ENCODE assay signal across 8 mouse cellular contexts in the genomic region with DNA sequence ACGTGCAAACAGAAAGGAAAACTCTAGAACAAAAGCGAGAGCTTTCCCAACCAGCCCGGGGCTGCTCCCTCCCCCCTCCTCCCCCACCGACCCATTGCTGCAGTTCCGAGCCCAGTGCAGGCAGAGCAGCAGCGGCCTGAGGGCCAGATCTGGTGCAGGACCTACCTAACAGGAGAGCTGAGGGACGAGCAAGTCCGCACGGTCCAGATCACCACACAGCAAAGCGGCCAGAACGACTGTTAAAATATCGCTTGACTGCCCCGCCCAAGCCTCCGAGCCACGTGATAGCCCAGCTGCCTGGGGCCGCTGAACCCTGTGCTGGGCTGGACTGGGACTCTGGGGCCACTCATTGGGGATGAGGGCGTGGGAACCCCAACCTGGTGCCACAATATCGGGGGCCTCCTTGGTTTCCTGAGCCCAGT. TPM values are rescaled to one million over a fixed set of nuclear protein-coding genes. Genes with fewer than 3 reads are reported as not detected.
DNase-seq lines count a peak whose midpoint lies in the region; ATAC-seq and TF ChIP-seq lines count a peak whose summit lies in the region.

TSS of gene Plin2 (minus strand) at position 281 of the 422 bp plus-strand sequence.

- TF ChIP-seq CTCF in heart, postnatal 0 days (IDR thresholded peaks at IDR 0.05; ENCODE audit: low read depth) = no peak
- TF ChIP-seq CTCF in lung, adult 2 months (IDR thresholded peaks at IDR 0.05; ENCODE audit: insufficient read depth, low read length) = no peak

- DNase-seq in c-Kit-positive CD71-positive TER-119-negative erythroid progenitor cells, embryonic 14.5 days (ENCODE audit: low read depth) = peak; percentile 65
- DNase-seq in heart, postnatal 0 days (ENCODE audit: low spot score) = peak; percentile 71
- peak; percentile 88 to 92 for DNase-seq in kidney, postnatal 36 days
- peak; percentile 83 for DNase-seq in lung, adult 2 months
- peak; percentile 49 for DNase-seq in testis, postnatal 14 days (ENCODE audit: low spot score)

- H3K4me2 ChIP-seq in forebrain, embryonic 12.5 days = peak within 1 kb of the TSS; percentile 72
- peak within 1 kb of the TSS; percentile 65 for H3K4me2 ChIP-seq in heart, postnatal 0 days (ENCODE audit: low read depth, low read length)
- H3K4me2 ChIP-seq in neural tube, embryonic 14.5 days (ENCODE audit: low read depth, low read length) = peak within 1 kb of the TSS; percentile 69

- no peak for TF ChIP-seq EP300 in heart, postnatal 0 days (IDR thresholded peaks at IDR 0.05; ENCODE audit: low read depth)

- peaks cover 13% of the 10 kb centered on the region for H3K4me1 ChIP-seq in forebrain, embryonic 12.5 days
- H3K4me1 ChIP-seq in heart, postnatal 0 days (ENCODE audit: control insufficient read depth, insufficient read depth) = peaks cover 29% of the 10 kb centered on the region
- peaks cover 4% of the 10 kb centered on the region; the same call in 1 of the 2 replicates for H3K4me1 ChIP-seq in lung, adult 2 months (ENCODE audit: control insufficient read depth, insufficient read depth, low read length)
- H3K4me1 ChIP-seq in neural tube, embryonic 14.5 days (ENCODE audit: control insufficient read depth, insufficient read depth, low read length) = no peaks in the 10 kb centered on the region

- H3K36me3 ChIP-seq in forebrain, embryonic 12.5 days (replicated peaks) = no peaks in the 10 kb centered on the region
- peaks cover 26% of the 10 kb centered on the region for H3K36me3 ChIP-seq in heart, postnatal 0 days (replicated peaks; ENCODE audit: control insufficient read depth, insufficient read depth, low read length)
- H3K36me3 ChIP-seq in neural tube, embryonic 14.5 days (ENCODE audit: control insufficient read depth, insufficient read depth, low read length) = no peaks in the 10 kb centered on the region

- peak; percentile 92; the same call in 1 of the 2 replicates for TF ChIP-seq POLR2A in lung, adult 2 months (IDR thresholded peaks at IDR 0.05; ENCODE audit: borderline replicate concordance, extremely low read depth, low read depth, low read length)

- no peaks in the 10 kb centered on the region for H3K27me3 ChIP-seq in forebrain, embryonic 12.5 days
- H3K27me3 ChIP-seq in heart, postnatal 0 days (ENCODE audit: control insufficient read depth, insufficient read depth, low read length) = no peaks in the 10 kb centered on the region
- H3K27me3 ChIP-seq in neural tube, embryonic 14.5 days (ENCODE audit: control insufficient read depth, insufficient read depth, low read length) = no peaks in the 10 kb centered on the region

- peak within 1 kb of the TSS; percentile 55 for H3K4me3 ChIP-seq in forebrain, embryonic 12.5 days (replicated peaks)
- peak within 1 kb of the TSS; percentile 90 for H3K4me3 ChIP-seq in heart, postnatal 0 days (ENCODE audit: low read depth, low read length)
- H3K4me3 ChIP-seq in lung, adult 2 months (replicated peaks; ENCODE audit: extremely low read depth, low read depth, low read length) = peak within 1 kb of the TSS; percentile 99
- H3K4me3 ChIP-seq in neural tube, embryonic 14.5 days (ENCODE audit: low read depth, low read length) = peak within 1 kb of the TSS; percentile 45

- peak; percentile 79 for ATAC-seq in CD4-positive, CD25-positive, alpha-beta regulatory T cell, adult 4 months
- peak; percentile 96 for ATAC-seq in forebrain, embryonic 12.5 days (ENCODE audit: low FRiP score)
- ATAC-seq in heart, postnatal 0 days (ENCODE audit: insufficient read depth, low read depth) = peak; percentile 87
- ATAC-seq in neural tube, embryonic 14.5 days (ENCODE audit: low read depth) = peak; percentile 88

- H3K9ac ChIP-seq in forebrain, embryonic 12.5 days = peak within 1 kb of the TSS; percentile 70; the same call in 1 of the 2 replicates
- peak within 1 kb of the TSS; percentile 90 for H3K9ac ChIP-seq in heart, postnatal 0 days (replicated peaks; ENCODE audit: low read depth, low read length)
- H3K9ac ChIP-seq in neural tube, embryonic 14.5 days (replicated peaks; ENCODE audit: low read depth, low read length) = peak within 1 kb of the TSS; percentile 64

- H3K9me3 ChIP-seq in forebrain, embryonic 12.5 days = no peaks in the 10 kb centered on the region
- no peaks in the 10 kb centered on the region for H3K9me3 ChIP-seq in heart, postnatal 0 days (replicated peaks; ENCODE audit: control insufficient read depth, low read length)
- H3K9me3 ChIP-seq in neural tube, embryonic 14.5 days (ENCODE audit: control insufficient read depth, low read length) = no peaks in the 10 kb centered on the region

- H3K27ac ChIP-seq in forebrain, embryonic 12.5 days = peak within 1 kb of the TSS; percentile 21; the same call in 1 of the 2 replicates
- peak within 1 kb of the TSS; percentile 92 for H3K27ac ChIP-seq in heart, postnatal 0 days (ENCODE audit: low read depth)
- 0 out of 2 replicates have a peak within 1 kb of the TSS, but pooled peaks have one; percentile 45 for H3K27ac ChIP-seq in neural tube, embryonic 14.5 days (ENCODE audit: low read depth, low read length)

- WGBS in forebrain, embryonic 12.5 days = 1% methylated on average over 18 of the region's 18 CpGs
- 0% methylated on average over 18 of the region's 18 CpGs for WGBS in heart, postnatal 0 days
- WGBS in lung, adult 2 months = under 1% methylated on average over 18 of the region's 18 CpGs
- 0% methylated on average over 18 of the region's 18 CpGs for WGBS in neural tube, embryonic 14.5 days

RNA-seq across cellular contexts. Expression of gene Plin2, which starts in this region (rescaled TPM):
- polyA plus RNA-seq in CD4-positive, CD25-positive, alpha-beta regulatory T cell, adult 4 months (2017; shearing (Covaris generic)) = 10 to 100 TPM; 29.0 to 29.7 TPM
- 44.8 and 46.7 TPM in 2 replicates for polyA plus RNA-seq in forebrain, embryonic 12.5 days (2016; fragmentation: Nextera tagmentation; extraction: Ambion mirVana)
- 82.6 and 92.3 TPM in 2 replicates for total RNA-seq in heart, postnatal 0 days (2014; rRNA removed; ENCODE audit: low replicate concordance)
- polyA plus RNA-seq in heart, postnatal 0 days (2015; fragmentation: Nextera tagmentation; extraction: Ambion mirVana) = 63.9 and 76.3 TPM in 2 replicates
- 165 and 207 TPM in 2 replicates for polyA plus RNA-seq in lung, adult 2 months (2012; rRNA removed)
- 33.9 and 53.9 TPM in 2 replicates for polyA plus RNA-seq in neural tube, embryonic 14.5 days (2014; fragmentation: Nextera tagmentation; extraction: Ambion mirVana)

Comparison
In these comparisons a context has a peak if more than half of its experiments do, and no peak if none do; other contexts are left out.
1. Peak in every context shown above with its lines: DNase-seq, ATAC-seq, H3K4me3 ChIP-seq and H3K27ac ChIP-seq.
2. H3K27ac ChIP-seq: peak in every context shown above with its lines; median percentile 92 in heart, postnatal 0 days; 45 in neural tube, embryonic 14.5 days; 21 in forebrain, embryonic 12.5 days.
3. H3K4me3 ChIP-seq: peak in every context shown above with its lines; median percentile 99 in lung, adult 2 months; 90 in heart, postnatal 0 days; 55 in forebrain, embryonic 12.5 days; 45 in neural tube, embryonic 14.5 days.